Mouse (Mus musculus) cerebellum, adult 18-20 months (tissue): ENCODE data around the gene Prr5l.

Experiments
- DNase-seq, 2 experiments: peaks; one replicate each; pipeline ENCODE4 v3.0.0; 2021

The Prr5l gene

DNA sequence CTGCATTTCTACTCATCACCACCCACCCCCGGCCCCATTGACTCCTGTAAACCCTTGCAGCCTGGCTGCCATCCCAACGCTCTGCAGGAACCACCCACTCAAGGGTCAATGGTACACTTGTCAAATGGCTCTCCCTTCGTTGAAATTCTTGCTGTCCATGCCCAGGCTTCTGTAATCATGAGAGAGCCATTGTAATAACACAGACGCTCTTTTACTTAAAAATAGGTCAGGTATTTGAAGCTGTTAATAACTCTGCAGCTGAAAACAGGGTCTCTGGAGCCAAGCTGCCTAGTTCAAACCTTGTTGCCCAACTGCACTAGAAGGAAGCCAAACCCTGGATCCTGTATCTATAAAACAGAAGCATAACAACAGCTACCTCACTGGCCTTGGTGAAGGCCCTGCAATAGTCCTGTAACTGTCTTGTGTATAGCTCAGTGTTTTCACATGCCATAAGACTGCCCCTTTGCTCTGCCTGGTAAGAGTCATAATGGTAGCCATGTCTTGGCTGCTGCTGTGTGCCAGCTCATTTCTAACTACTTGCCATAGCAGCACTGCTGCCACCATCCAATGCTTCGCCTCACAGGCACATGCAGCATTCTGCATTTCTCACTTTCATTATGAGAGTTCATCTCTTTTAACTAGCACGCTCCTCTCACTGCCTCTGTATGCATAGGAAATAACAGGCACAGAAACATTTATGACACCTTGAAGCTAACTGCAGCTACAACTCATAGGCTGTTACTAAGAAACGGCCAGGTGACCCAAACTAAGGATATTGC lies 63.7 kb downstream of the Prr5l start:
- DNase-seq = no peak

DNA sequence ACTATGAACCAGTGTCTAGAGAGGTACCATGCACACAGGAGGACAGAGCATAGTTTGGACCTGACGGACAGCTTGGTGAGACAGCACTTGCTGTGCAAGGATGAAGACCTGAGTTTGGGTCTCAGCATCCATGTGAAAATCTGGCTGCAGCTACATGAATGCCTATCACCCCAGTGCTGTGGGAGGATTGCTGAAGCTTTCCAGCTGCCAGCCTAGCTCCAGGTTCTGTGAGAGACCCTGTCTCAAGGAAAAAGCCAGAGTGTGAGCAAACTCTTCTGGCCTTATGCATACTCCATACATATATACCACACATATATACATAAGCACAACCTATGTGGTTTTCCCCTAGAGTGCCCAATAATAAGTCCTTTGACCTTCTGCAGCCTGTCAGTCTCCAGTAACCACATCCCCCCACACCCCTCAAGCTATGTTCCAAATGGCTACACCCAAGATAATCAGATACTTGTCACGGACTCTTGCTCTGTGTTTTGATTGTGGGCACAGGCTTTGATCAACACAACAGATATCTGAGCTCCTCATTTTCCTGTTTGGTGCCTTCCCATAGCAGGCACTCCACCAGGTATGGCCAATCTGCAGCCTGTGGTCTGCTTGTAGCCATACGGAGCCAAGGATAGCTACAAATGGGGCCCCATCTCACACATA lies 66.0 kb downstream of the Prr5l start:
- DNase-seq = no peak

DNA sequence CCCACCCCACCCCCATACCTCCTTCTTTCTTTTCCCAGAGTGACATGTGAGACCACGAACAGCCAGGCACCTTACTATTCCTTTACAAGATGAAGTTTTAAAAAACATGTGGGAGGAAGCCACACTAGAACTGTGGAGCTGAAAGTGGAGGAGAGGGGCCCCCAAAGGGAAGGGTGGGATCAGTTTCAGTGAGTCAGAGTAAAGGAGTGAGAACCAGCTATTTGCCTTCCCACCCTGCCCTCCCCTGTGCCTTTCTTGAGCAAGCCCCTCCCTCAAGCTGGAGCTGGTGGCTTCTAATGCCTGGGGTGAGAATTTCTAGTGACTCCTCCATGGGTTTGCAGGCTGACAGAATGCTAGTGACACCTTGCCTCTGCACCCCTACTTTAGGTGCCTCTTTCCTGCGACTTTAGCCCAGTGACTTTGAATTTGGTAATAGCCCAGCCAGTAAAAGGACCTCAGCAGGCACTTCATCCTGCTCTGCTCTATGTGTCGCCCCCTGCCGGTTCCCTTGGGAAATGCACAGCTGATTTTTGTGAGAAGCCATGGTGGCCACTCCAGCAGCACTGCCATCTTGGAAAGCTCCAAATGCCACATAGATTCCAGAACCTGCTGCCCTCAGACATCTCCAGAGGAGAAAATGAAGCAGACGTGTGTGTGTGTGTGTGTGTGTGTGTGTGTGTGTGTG lies 67.4 kb downstream of the Prr5l start:
- DNase-seq = peak in 1 of 2 experiments; percentile 9

DNA sequence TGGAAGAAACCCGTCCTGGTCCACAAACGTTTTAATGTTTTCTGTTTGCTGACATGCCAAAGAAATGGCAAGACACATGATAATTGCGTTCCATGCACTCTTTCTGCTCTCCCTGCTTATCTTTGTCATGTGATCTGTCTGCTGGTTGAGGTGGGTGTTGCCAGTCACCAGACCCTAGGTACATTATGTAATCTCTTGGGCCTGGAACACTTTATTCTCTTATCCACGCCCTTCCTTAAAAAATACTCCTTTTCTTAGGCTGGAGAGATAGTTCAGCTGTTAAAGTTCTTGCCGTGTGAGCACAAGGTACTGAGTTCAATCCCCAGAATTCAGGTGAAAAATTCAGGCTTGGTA lies 68.6 kb downstream of the Prr5l start:
- no peak for DNase-seq

DNA sequence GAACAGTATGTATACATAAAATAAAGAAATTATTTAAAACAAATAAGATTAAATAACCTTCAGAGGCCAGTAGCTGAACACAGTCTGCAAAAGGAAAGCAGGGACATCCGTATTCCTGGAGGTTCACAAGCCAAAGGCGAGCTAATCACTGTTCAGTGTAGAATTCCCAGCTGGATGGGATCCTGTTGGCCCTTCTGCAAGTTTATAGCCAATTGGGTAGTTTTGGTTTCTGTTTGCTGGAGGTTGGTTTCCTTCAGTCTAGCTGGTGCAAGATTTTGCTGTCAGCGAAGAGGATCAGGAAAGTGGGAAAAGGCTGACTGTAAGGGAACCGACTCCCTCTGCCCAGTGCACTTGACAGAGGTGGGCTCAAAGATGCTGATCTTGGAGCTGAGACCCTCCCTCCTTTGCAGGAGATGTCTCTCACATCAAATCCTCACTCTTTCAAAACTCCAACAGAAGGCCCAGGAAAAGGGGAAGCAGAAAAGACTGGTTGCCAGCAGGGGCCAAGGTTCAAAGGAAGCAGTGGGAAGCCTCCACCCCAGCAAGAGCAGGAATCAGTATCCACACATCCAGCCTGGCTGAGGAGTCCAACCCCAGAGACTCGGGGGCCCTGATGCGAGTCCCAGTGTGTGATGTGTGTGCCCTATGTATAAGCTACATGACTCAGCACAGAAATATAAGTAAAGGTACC lies 69.1 kb downstream of the Prr5l start:
- DNase-seq = no peak

DNA sequence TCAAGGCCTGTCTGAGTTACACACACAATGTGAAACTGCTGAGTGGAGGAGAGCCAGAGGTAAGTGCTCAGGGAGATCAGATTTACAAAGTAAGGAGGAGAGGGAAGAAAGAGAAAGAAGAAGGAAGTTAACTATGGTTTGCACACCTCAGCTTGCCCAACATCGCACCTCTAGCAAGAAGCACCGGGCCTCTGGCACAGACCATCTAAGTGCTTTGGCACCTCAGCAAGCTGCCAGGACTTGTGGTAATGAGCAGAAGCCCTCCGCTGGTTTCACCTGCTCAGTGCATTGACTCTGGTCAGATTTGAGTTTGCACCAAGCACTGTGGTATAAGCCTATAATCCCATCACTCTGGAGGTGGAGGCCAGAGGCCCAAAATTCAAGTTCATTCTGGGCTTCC lies 70.9 kb downstream of the Prr5l start:
- no peak for DNase-seq

DNA sequence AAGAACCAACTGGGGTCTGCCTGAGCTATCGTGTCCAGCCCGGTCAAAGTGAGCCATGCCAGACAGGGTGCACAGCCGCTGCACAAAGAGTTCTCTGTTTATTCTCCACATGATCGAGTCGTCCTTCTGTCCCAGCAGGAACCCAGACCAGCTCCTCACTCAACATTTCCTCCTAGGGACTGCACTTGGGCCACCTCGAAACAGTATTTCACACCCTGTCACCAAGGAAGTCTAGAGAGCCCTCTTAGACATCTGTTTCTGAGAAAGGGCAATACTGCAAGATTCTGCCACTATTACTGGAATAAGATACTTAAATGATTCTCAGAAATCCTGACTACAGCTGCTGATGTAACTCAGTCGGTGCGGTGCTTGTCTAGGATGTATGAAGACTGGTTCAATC lies 72.1 kb downstream of the Prr5l start:
- no peak for DNase-seq

DNA sequence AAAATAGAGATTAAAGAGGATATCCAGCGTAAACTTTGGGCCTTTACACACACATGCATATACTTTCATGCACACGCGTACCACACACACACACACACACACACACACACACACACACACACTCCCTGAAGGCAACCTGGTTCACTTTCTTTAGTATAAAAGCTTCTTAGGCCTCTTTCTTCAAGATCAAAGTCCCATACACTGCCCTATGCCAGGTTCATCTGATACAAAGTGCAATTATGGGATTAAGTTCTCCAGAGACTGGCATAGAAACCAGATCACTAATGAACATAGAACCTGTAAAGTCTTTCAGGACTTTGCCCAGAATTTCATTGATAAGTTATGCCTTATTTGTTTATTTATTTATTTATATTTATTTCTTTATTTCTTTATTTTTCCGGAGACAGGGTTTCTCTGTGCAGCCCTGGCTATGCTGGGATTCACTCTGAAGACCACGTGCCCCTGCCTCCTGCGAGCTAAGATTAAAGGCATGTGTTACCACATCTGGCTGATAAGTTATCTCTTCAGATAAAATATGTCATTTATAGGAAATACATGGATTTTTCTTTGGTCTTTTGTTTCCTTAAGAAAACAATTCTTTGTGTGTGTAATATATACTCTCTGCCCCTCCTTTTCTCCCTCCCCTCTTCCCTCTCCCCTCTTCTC lies 73.1 kb downstream of the Prr5l start:
- DNase-seq = no peak

DNA sequence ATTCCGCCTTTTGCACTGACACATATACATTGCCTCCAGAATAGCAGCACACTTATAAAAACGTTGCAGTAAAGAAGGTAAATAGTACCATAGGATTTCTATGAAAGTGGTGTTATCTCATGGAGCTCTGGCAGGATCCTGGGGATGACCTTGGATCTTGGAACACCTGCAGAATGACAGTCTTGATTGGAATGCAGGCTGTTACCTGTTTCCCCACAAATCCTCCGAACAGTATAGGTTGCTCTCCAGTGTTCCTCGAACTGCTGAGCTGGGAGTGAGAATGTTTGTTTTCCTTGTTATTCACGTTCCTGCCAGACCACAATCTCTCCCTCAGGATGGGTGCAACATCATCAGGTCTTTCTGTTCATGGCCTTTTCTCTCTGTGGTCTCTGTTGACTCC lies 75.1 kb downstream of the Prr5l start:
- DNase-seq = no peak

DNA sequence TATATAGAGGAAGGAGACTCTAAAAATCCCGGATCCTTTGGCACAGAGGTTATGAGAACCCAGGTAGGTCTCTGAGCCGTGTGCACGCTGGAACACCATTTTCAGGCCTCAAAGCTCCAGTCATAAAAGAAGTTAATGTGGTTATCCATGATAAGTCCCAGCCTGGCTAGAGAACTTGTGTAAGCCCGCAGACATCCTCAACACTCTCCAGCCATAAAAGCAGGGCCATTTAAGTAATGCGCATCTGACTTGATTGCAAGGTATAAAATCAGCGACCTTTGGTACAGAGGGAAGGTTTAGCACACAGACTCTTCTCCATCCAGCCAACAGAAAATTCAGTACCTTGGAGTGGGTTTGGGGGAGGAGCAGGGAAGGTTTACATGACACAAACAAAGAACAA lies 80.6 kb downstream of the Prr5l start:
- DNase-seq = no peak

DNA sequence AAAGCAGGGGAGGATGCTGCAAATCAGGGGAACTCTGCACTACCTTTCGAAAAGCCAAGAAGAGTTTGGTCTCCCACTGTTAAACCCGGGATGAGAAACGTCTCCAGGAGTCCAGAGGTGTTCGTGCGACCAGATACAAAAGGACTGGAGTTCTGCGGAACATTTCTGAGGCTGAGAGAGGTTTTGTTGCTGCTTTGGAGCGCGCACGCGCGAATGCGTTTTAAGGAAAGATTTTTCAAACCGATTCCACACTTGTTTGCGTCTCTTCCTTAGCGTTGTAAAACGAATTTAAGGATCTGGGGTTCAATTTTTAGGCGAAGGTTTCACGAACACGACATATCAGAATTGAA lies 85.0 kb downstream of the Prr5l start:
- no peak for DNase-seq

DNA sequence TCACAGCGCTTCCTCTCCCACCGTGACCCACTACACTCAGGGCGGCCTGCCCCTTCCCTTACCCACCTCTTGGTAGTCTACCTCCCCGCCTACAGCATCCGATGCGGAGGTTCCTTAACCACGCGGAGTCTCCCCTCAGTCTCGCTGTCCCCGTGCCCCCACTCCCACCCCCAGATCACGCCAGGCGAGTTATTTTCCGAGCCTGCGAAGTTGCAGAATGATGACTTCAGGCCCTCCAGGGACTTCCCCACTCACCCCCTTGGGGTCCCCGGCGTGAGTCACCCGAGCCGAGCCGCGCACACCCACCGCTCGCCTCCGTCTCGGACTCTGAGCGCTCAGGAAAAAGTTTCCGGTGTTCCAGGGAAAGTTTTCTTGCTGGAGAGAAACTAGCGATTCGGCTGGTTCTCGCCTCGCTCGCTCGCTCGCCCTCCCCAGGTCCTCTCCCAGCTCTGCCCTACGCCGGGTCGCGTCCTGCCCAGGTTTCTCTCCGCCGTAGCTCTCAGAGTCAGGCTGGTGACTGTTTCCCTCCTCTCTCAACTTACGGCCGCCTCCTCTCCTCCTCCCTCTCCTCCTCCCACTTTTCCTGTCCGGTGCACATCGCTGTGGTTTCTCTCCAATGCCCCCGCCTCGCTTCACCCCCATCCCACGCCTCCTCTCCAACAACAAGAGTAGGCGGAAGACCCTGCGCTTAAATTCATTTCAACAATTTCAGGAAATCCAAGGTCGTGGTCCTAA lies 85.5 kb downstream of the Prr5l start:
- DNase-seq = no peak

DNA sequence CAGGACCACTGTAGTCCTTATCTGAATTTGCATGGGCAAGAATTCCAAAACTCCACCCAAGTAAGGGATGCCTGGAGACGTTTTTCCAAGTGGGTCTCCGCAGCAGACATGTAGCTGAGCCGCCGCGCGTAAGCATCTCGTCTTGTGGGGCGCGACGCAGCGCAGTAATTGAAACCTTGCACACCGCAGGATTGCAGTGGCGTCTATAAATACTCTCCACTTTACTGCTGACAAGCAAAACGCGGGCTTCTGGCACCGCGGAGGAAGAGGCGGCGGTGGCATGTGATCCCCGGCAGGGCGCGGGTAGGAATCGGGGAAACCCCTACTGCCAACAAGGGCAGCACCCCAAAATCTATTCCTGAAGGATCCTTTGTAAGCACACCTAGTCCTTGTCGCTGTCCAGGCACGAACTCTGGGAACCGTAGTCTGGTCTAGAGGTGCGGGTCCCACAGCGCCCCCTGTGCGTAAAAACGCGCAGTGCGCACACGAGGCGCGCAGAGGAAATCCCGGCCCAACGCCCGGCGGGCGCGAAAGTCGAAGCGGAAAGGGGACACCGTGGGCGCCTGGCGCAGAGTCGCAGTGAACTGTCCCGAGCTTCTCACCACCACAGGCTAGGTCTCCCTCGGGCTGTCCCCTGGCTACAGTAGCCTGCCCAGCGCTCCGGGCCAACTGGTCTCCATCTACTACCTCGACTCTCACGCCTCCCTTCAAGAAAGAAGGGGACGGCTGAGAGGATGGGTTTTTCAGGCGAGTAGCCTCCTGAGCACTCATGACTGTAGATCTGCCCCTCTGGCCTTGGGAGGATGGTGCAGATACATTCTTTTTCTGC lies 86.3 kb downstream of the Prr5l start:
- DNase-seq = peak; percentile 7 to 18

DNA sequence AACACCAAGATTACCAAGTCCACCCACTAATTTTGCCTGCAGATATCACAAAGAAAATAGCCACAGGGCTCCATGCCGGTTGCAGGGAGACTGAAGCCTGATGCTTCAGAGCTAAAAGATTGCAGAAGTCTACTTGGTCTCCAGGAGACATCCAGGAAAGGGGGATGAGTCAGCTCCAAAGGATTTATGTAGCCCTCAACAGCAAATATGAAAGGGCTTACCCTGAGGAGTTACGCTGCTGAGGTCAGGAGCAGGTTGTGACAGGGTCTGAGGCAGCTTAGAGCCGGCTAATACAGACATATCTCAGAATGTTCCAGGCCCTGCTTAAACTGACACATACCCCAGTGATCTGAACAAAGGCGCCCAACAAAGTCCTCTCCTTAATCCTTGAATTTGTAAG lies 90.7 kb downstream of the Prr5l start:
- DNase-seq = no peak

DNA sequence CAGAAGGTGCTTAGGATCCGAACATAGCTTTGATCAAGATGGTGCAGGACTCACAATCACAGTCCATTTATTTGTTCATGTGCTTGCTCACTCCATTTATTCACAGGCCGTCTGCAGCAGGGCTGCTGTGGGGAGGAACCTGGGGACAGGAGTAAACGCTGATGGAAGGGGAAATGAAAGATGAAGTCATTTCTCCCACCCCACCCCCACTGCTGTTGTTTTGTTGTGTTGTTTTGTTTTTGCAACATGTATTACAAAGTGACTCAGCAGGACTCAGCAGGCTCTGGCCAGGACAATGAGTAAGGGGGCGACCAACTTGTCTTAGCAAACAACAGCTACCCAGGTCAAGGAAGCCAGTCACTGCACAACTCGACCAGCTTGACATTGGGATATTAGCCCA lies 99.6 kb downstream of the Prr5l start:
- no peak for DNase-seq

DNA sequence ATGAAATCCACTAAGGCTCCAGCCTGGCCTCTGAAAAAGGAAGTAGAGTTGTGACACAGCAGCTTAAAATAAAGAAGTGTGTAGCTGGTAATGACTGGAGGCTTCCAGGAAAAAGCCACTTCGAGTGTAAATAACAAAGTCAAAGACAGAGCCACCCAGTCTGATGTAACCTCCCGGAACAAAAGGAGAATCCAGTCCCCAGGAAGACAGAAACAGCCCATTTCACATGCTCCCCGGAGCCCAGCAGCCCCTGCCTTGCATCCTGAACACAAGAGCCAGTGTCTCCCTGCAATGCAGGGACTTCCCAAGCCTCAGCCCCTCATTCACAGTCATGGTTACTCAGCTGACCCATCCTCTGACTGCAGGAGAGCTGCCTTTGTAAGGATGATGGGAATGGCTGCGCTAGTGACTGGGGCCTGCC lies 101.5 kb downstream of the Prr5l start:
- DNase-seq = no peak

DNA sequence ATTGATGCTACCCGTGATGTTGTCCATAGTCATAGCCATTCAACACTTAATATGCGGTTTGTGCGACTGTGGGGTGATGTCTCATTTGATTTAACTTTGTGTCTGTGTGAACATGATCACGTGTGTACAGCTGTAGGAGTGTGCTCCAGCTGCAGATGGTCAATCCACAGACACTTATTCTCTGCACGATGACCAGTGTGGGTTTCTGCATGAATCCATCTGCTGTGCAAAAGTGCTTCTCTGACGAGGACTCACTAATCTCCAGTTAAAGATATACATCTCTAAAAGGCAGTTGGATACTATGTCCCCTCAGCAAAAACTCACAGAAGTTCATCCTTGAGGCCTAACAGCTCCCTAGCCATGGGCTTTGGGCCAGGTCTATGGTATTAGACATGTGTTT lies 104.7 kb downstream of the Prr5l start:
- DNase-seq = no peak

DNA sequence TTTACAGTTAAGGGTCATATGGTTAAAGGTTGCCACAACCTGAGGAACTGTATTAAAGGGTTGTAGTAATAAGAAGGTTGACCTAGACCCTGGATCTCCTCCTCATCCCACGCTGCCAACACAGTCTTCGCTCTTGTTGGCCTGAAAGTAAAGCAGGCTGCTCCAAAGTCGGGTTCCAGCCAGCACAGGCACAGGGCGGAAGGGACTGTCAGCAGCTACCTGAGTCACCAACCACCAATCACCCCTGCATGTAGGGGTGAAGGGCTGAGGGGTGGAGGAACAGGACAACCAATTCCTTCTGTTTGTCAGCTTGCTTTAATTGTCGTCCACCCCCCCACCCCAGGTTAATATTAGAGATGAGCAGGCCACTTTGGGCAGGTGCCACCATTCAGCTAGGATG lies 119.3 kb downstream of the Prr5l start:
- no peak for DNase-seq

DNA sequence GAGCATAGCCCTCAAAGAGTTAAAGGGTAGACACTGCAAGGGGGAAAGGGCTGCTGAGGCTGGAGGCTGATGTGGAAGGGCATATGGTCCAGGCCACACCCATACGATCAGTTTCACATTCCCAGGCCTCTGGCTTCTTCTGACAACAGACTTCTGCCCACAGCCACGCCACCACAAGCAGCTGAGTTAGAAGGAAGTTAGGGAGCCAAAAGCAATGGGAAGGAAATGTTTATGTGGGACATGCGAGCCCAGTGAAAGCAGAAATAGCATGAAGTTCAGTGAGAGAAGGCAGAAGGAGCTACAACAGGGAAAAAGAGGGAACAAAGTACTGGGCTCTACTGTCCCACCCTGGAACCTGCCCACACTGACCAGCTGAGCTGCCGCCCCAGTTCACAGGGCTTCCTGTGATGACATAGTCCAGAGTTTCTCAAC lies 119.9 kb downstream of the Prr5l start:
- DNase-seq = no peak

DNA sequence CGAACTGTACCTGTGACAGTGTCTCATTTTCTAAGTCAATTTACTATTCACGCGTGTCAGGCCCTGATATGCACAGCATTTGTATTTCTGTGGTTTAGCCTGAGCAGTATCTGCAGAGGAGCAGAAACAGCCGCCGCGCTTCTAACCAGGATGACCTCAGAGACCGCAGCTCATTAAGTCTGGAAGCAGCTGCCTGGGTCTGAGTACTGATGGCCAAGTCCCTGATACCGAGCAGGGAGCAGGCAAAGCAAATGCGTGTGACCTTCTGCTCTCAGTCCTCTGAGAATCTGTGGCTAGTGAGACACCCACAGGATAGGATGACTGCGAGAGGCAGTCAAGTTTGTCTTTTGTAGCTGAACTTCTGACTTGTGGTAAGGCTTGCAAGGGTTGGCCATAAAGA lies 120.4 kb downstream of the Prr5l start:
- DNase-seq = no peak

DNA sequence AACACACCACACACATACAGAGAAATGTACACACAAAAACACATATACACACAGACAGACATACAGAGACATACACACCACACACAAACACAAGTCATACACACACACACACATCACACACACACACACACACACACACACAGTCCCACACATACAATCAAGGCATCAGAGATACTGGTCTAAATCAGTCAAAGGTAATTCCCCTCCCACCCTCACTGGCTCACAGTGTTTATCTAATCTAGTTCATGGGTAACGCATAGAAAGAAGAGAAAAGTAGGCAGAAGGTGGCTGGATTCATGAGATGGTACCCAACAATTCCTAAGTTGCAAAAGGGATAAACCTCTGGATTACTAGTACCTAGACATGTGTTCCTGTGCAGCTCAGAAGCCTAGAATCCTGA lies 120.9 kb downstream of the Prr5l start:
- DNase-seq = no peak
